Mouse (Mus musculus): ENCODE data around the gene Bcr.

- TF ChIP-seq CTCF (IDR thresholded peaks at IDR 0.05; ENCODE audit: low read depth, low read length), result no peak
- no peak for TF ChIP-seq POLR2A (IDR thresholded peaks at IDR 0.05; ENCODE audit: extremely low read depth, insufficient read depth, low read length)
These were observed 160.3 kb downstream of the Bcr start for GRCm38 (mm10) chr10:75220722-75221121.

Data from liver, adult 2 months (tissue).